Mouse (Mus musculus): ENCODE results near the gene Rgs12.

Gene Rgs12

GRCm38 (mm10) chr5:35079101-35079500, 129.9 kb downstream of the Rgs12 start:
- DNase-seq (ENCODE audit: low spot score): no peak

GRCm38 (mm10) chr5:35084913-35085312, 135.7 kb downstream of the Rgs12 start:
- DNase-seq (ENCODE audit: low spot score): no peak

DNA sequence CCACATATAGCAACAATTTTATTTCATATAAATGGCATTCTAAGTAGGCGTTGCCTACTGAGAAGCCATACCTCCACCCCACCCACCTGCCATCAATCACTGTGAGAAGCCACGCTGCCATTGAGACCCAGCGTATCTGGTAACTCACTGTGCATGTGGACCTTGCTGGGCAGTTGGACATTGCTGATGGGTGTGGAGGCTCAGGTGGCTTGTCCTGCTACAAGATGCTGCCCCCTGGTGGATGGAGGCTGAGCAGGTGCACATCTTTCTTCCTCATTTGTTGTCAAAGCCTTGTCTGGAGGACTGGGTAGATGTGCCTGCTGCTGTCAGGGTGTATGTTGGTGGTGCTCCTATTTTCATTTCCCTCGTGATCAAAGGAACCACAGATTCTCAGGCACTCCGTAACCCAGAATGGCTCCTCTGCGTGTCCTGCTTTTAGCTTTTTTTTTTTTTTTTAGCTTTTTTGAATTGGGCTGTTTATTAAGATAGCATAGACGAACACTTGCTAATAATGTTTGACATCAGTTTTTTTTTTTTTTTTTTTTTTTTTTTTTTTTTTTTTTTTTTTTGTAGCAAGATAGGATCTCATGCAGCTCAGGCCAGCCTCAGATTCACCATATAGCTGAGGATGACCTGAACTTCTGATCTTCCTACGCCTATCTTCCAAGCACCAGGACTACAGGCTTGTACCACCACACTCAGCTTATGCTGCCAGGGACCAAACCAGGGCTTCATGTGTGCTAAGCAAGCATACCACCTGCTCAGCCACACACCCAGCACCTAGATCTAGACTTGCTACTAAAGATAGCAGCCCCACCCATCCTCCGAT, 139.8 kb downstream of the Rgs12 start:
- DNase-seq (ENCODE audit: low spot score): peak; percentile 66

Data from testis, postnatal 14 days (tissue).